Mouse (Mus musculus): ENCODE results near the gene Elmo2. TPM values are rescaled to one million over a fixed set of nuclear protein-coding genes. Genes with fewer than 3 reads are reported as not detected.

Elmo2 gene
- polyA plus RNA-seq, 1 experiment: 95.0 TPM

DNA sequence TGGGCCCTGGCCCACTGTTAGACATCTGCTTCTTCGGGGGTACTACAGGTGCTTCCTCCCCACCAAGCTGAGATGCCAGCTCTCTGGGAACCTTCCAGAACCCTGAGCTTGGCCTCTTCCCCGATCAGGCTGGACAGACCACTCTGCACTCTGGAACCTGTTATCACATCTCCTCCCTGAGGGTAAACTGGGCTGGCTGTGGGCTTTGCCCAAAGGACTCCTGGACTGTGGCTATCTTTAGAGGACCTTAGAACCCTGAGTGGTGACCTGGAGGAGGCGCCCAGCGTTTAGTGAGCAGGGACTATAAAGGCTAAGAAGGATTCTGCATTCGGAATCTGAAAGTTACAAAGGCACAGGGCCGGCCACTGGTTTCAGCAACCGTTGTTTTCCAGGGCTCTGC, 41.9 kb downstream of the Elmo2 start:
- WGBS: 81% methylated on average over 7 of the region's 7 CpGs
- DNase-seq: no peak
- Histone ChIP-seq H3K27me3 (ENCODE audit: control insufficient read depth, insufficient read depth, low read length) (no peaks in the 10 kb centered on the region), H3K36me3 (ENCODE audit: control insufficient read depth, insufficient read depth, low read length) (no peaks in the 10 kb centered on the region), H3K27ac (ENCODE audit: control insufficient read depth, insufficient read depth, low read length) (no peak overlapping the region), H3K4me1 (replicated peaks; ENCODE audit: control insufficient read depth, insufficient read depth, low read length) (peaks cover 23% of the 10 kb centered on the region), H3K4me3 (ENCODE audit: control insufficient read depth, insufficient read depth, low read length) (no peak overlapping the region)
- TF ChIP-seq POLR2A (IDR thresholded peaks at IDR 0.05; ENCODE audit: control insufficient read depth, extremely low read depth, insufficient read depth, low read length, poor library complexity): no peak
- TF ChIP-seq CTCF (IDR thresholded peaks at IDR 0.05; ENCODE audit: borderline replicate concordance, control insufficient read depth, extremely low read depth, insufficient read depth, low read length, poor library complexity): no peak

DNA sequence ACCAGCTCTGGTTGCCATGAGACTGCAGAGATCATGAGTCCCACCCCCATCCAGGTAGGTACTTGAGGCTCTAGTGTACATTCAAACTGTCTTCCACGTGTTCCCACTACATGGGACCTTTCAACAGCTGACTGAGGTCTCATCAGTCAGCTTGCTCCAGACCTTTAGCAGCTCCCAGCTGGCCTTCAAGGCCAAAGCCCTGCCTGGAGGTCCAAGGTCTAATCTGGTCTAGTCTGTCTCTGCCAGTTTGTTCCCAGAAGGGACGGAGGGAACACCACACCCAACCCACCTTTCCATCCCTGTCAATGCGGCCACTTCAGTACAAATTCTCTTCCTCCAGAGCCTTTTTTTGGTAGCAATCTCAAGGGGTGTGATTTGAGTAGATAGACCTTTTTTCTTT, 42.6 kb downstream of the Elmo2 start:
- H3K4me3 ChIP-seq (ENCODE audit: control insufficient read depth, insufficient read depth, low read length): no peak overlapping the region
- H3K27me3 ChIP-seq (ENCODE audit: control insufficient read depth, insufficient read depth, low read length): no peaks in the 10 kb centered on the region
- DNase-seq: no peak
- H3K36me3 ChIP-seq (ENCODE audit: control insufficient read depth, insufficient read depth, low read length): no peaks in the 10 kb centered on the region
- TF ChIP-seq POLR2A (IDR thresholded peaks at IDR 0.05; ENCODE audit: control insufficient read depth, extremely low read depth, insufficient read depth, low read length, poor library complexity) (no peak), CTCF (IDR thresholded peaks at IDR 0.05; ENCODE audit: borderline replicate concordance, control insufficient read depth, extremely low read depth, insufficient read depth, low read length, poor library complexity) (no peak)
- H3K4me1 ChIP-seq (replicated peaks; ENCODE audit: control insufficient read depth, insufficient read depth, low read length): peaks cover 23% of the 10 kb centered on the region
- WGBS: 94% methylated on average over 3 of the region's 3 CpGs
- H3K27ac ChIP-seq (ENCODE audit: control insufficient read depth, insufficient read depth, low read length): no peak overlapping the region

DNA sequence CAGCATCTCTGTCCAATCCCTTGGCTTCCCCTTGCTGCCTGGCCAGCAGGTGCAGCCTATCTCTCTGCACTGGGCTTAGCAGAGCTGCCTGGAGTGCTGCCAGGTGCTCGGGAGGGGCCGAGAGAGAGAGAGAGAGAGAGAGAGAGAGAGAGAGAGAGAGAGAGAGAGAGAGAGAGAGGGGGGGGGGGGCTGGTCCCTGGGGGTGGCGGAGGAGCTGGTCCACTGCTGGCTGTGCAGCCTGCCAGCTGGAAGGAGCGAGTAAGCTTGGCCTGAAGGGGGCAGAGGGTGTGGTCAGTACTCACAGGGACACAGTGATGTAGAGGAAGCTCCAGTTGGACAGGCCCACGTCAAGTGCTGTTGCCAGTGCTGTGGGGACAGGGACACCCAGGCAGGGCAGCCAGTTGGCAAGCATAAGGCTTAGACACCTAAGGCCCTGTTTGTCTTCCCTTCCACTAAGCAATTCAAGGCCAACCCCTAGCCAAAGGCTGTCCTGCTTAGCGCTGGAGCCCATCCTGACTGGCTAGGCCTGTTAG, 44.4 kb downstream of the Elmo2 start:
- Histone ChIP-seq H3K27ac (ENCODE audit: control insufficient read depth, insufficient read depth, low read length) (no peak overlapping the region), H3K4me3 (ENCODE audit: control insufficient read depth, insufficient read depth, low read length) (no peak overlapping the region), H3K36me3 (ENCODE audit: control insufficient read depth, insufficient read depth, low read length) (no peaks in the 10 kb centered on the region), H3K4me1 (replicated peaks; ENCODE audit: control insufficient read depth, insufficient read depth, low read length) (peaks cover 15% of the 10 kb centered on the region), H3K27me3 (ENCODE audit: control insufficient read depth, insufficient read depth, low read length) (no peaks in the 10 kb centered on the region)
- TF ChIP-seq POLR2A (IDR thresholded peaks at IDR 0.05; ENCODE audit: control insufficient read depth, extremely low read depth, insufficient read depth, low read length, poor library complexity): no peak
- no peak for TF ChIP-seq CTCF (IDR thresholded peaks at IDR 0.05; ENCODE audit: borderline replicate concordance, control insufficient read depth, extremely low read depth, insufficient read depth, low read length, poor library complexity)
- DNase-seq: no peak
- 82% methylated on average over 6 of the region's 6 CpGs for WGBS

DNA sequence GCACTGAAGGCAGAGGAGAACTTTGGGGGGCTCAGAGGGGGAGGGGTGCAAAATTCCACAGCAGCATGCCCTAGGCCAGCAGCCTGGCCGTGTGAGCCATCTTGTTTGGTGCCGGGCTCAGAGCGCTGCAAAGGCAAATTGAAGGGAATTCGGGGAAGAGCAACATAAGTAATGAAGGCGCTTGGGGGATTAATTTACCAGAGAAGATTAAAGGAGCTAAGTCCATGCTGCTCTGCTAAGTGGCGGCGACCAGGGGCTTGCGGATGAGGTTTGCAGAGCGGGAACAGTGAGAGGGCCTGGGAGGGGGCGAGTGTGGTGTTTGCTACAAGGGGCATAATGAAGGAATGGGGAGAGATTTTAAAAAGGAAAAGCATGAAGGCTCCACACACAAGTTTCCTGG, 46.9 kb downstream of the Elmo2 start:
- WGBS: 94% methylated on average over 10 of the region's 10 CpGs
- Histone ChIP-seq H3K27me3 (ENCODE audit: control insufficient read depth, insufficient read depth, low read length) (no peaks in the 10 kb centered on the region), H3K36me3 (ENCODE audit: control insufficient read depth, insufficient read depth, low read length) (no peaks in the 10 kb centered on the region), H3K27ac (ENCODE audit: control insufficient read depth, insufficient read depth, low read length) (no peak overlapping the region), H3K4me1 (replicated peaks; ENCODE audit: control insufficient read depth, insufficient read depth, low read length) (no peaks in the 10 kb centered on the region), H3K4me3 (ENCODE audit: control insufficient read depth, insufficient read depth, low read length) (no peak overlapping the region)
- no peak for DNase-seq
- no peak for TF ChIP-seq POLR2A (IDR thresholded peaks at IDR 0.05; ENCODE audit: control insufficient read depth, extremely low read depth, insufficient read depth, low read length, poor library complexity)
- TF ChIP-seq CTCF (IDR thresholded peaks at IDR 0.05; ENCODE audit: borderline replicate concordance, control insufficient read depth, extremely low read depth, insufficient read depth, low read length, poor library complexity): no peak

DNA sequence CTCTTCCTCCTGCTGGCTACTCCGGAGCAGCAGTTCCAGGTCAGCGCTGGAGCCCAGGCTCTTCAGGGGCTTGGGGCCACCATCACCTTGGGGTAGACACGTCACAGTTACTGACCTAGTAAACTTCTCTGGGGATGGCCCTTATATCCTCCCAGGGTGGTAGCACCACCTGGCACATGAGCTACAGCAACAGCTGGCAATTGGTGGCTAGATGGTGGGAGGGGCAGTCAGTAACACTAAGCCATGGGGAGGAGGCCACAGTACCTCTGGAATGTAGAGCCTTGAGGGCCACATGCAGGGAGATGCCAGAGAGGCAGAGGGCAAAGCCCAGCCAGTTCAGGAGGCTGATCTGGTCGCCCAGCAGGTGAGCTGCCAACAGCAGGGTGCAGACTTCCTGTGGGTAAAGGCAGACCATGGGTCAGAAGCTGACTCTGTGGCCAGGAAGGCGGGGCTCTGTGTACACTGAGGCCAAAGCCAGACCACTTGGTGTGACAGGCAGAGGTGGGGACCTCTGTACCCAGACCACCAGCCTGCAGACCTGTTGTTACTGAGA, 49.0 kb downstream of the Elmo2 start:
- WGBS: 87% methylated on average over 5 of the region's 5 CpGs
- Histone ChIP-seq H3K27ac (ENCODE audit: control insufficient read depth, insufficient read depth, low read length) (no peak overlapping the region), H3K4me1 (replicated peaks; ENCODE audit: control insufficient read depth, insufficient read depth, low read length) (no peaks in the 10 kb centered on the region), H3K36me3 (ENCODE audit: control insufficient read depth, insufficient read depth, low read length) (no peaks in the 10 kb centered on the region), H3K27me3 (ENCODE audit: control insufficient read depth, insufficient read depth, low read length) (no peaks in the 10 kb centered on the region), H3K4me3 (ENCODE audit: control insufficient read depth, insufficient read depth, low read length) (no peak overlapping the region)
- TF ChIP-seq CTCF (IDR thresholded peaks at IDR 0.05; ENCODE audit: borderline replicate concordance, control insufficient read depth, extremely low read depth, insufficient read depth, low read length, poor library complexity) (no peak), POLR2A (IDR thresholded peaks at IDR 0.05; ENCODE audit: control insufficient read depth, extremely low read depth, insufficient read depth, low read length, poor library complexity) (no peak)
- DNase-seq: no peak

DNA sequence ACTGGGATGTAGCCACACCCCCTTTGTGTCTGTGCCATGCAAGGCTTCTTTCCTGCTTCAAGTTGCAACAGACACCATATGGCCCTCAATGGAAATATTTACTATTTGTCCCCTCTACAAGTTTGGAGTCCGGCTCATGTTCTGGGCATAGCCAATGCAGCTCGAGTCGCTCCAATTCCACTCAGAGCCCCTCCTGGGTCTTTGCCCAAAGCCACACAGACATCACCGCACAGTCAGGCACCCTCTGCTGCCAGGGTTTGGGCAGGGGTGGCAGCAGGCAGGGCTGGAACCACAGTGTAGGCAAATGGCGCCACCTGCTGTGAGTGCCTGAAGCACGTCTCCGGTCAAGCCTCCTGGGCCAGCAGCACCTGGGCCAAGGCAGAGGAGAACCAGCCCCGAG, 50.5 kb downstream of the Elmo2 start:
- Histone ChIP-seq H3K27me3 (ENCODE audit: control insufficient read depth, insufficient read depth, low read length) (no peaks in the 10 kb centered on the region), H3K36me3 (ENCODE audit: control insufficient read depth, insufficient read depth, low read length) (no peaks in the 10 kb centered on the region), H3K4me3 (ENCODE audit: control insufficient read depth, insufficient read depth, low read length) (no peak overlapping the region), H3K4me1 (replicated peaks; ENCODE audit: control insufficient read depth, insufficient read depth, low read length) (no peaks in the 10 kb centered on the region), H3K27ac (ENCODE audit: control insufficient read depth, insufficient read depth, low read length) (no peak overlapping the region)
- TF ChIP-seq POLR2A (IDR thresholded peaks at IDR 0.05; ENCODE audit: control insufficient read depth, extremely low read depth, insufficient read depth, low read length, poor library complexity) (no peak), CTCF (IDR thresholded peaks at IDR 0.05; ENCODE audit: borderline replicate concordance, control insufficient read depth, extremely low read depth, insufficient read depth, low read length, poor library complexity) (peak; percentile 74; the same call in 1 of the 2 replicates)
- WGBS: 28% methylated on average over 8 of the region's 8 CpGs
- peak; percentile 64 for DNase-seq

Measured in thymus, adult 2 months (tissue).